Mouse (Mus musculus): ENCODE results near the gene Zfp113. TPM values are rescaled to one million over a fixed set of nuclear protein-coding genes. Genes with fewer than 3 reads are reported as not detected.

The Zfp113 gene
- polyA plus RNA-seq, 1 experiment from 2014 or later: 11.4 TPM

GRCm38 (mm10) chr5:138187661-138188306 is 32.2 kb upstream of the Zfp113 start:
- Histone ChIP-seq H3K27me3 (replicated peaks; ENCODE audit: insufficient read depth, low read length) (no peaks in the 10 kb centered on the region), H3K27ac (ENCODE audit: low read length) (0 out of 2 replicates have a peak overlapping the region, but pooled peaks have one; percentile 10), H3K9ac (replicated peaks; ENCODE audit: low read depth) (peak overlapping the region; percentile 32), H3K36me3 (ENCODE audit: insufficient read depth, low read length) (0 out of 2 replicates have a peak, but pooled peaks cover 4% of the 10 kb centered on the region), H3K4me2 (replicated peaks; ENCODE audit: low read depth, low read length) (peak overlapping the region; percentile 52), H3K4me3 (ENCODE audit: low read depth, low read length) (peak overlapping the region; percentile 79), H3K4me1 (ENCODE audit: insufficient read depth, low read depth, low read length) (peaks cover 5% of the 10 kb centered on the region; the same call in 1 of the 2 replicates), H3K9me3 (ENCODE audit: low read length) (no peaks in the 10 kb centered on the region)
- peak; percentile 94 for DNase-seq (ENCODE audit: low spot score)
- under 1% methylated on average over 10 of the region's 10 CpGs for WGBS
- ATAC-seq: peak; percentile 90
- TF ChIP-seq CTCF (IDR thresholded peaks at IDR 0.05) (no peak), EP300 (IDR thresholded peaks at IDR 0.05) (no peak)

DNA sequence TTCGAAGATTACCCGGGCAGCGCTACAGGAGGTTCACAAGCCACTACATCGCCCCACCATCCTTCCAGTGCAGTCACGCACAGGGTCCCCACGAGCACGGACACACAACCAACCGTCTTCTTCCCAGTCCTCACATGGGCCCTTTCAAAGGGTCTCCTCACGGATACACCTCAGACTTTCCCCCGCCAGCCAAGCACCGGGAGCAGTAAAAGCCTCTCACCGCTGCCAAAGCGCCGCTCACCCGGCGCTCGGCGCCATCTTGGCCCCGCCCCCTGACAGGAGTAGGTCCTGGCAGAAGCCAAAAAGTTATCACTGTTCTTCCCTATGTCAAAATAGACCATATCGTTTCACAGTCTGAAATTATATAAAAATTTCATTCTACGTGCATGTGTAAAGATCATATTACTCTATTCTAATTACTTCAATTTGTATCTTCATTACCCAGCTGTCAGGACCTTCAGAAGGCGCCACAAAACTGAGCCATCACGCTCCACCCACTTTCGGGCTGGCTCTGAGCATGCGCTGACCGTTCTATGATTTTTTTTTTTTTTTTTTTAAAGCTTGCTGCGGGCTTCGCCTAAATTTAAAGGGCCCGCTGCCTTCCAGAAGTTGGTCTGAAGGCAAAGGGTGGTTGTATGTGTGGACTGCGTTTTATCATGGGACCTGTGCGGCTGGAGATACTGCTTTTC is 31.6 kb upstream of the Zfp113 start, which contains the start of the genes Taf6 and Cnpy4:
Gene Taf6, minus strand, starts transcription at position 502 of the 689 bp plus-strand sequence.
Gene Cnpy4, plus strand, starts transcription at position 536 of the 689 bp plus-strand sequence.
- peaks cover 5% of the 10 kb centered on the region; the same call in 1 of the 2 replicates for H3K4me1 ChIP-seq (ENCODE audit: insufficient read depth, low read depth, low read length)
- TF ChIP-seq CTCF (IDR thresholded peaks at IDR 0.05) (no peak), EP300 (IDR thresholded peaks at IDR 0.05) (peak; percentile 100)
- H3K36me3 ChIP-seq (ENCODE audit: insufficient read depth, low read length): peaks cover 9% of the 10 kb centered on the region; the same call in 1 of the 2 replicates
- no peaks in the 10 kb centered on the region for H3K27me3 ChIP-seq (replicated peaks; ENCODE audit: insufficient read depth, low read length)
- 2% methylated on average over 31 of the region's 31 CpGs for WGBS
- H3K4me2 ChIP-seq (replicated peaks; ENCODE audit: low read depth, low read length): peak within 1 kb of the TSS; percentile 52
- H3K27ac ChIP-seq (ENCODE audit: low read length): peak within 1 kb of the TSS; percentile 34; the same call in 1 of the 2 replicates
- peak within 1 kb of the TSS; percentile 79 for H3K4me3 ChIP-seq (ENCODE audit: low read depth, low read length)
- peak within 1 kb of the TSS; percentile 32 for H3K9ac ChIP-seq (replicated peaks; ENCODE audit: low read depth)
- ATAC-seq (peak; percentile 93), DNase-seq (ENCODE audit: low spot score) (peak; percentile 92)
- no peaks in the 10 kb centered on the region for H3K9me3 ChIP-seq (ENCODE audit: low read length)

DNA sequence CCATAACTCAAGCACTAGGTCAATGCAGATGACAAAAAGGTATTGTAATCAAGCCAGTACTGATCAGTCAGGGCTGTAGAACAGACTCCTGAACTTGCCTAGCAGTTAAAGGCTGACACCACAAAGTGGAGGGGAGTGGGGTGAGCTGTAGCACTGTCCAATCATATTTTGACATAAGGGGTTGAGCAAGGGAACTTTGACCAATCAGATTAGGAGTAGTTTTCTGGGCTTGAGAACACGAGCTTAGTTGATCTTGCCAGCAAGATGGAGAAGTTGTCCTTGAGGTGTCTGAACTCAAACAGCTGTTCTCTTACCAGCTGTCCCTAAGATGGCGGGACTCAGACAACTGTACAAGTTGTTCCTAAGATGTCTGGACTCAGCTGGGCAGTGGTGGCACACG is 17.7 kb upstream of the Zfp113 start:
- 58% methylated on average over 3 of the region's 3 CpGs for WGBS
- H3K27ac ChIP-seq (ENCODE audit: low read length): no peak overlapping the region
- H3K9me3 ChIP-seq (ENCODE audit: low read length): no peaks in the 10 kb centered on the region
- no peak for ATAC-seq
- DNase-seq (ENCODE audit: low spot score): peak; percentile 75
- H3K4me3 ChIP-seq (ENCODE audit: low read depth, low read length): no peak overlapping the region
- TF ChIP-seq EP300 (IDR thresholded peaks at IDR 0.05): no peak
- no peak for TF ChIP-seq CTCF (IDR thresholded peaks at IDR 0.05)
- H3K36me3 ChIP-seq (ENCODE audit: insufficient read depth, low read length): peaks cover 21% of the 10 kb centered on the region; the same call in 1 of the 2 replicates
- H3K27me3 ChIP-seq (replicated peaks; ENCODE audit: insufficient read depth, low read length): no peaks in the 10 kb centered on the region
- H3K4me2 ChIP-seq (replicated peaks; ENCODE audit: low read depth, low read length): no peak overlapping the region
- H3K4me1 ChIP-seq (ENCODE audit: insufficient read depth, low read depth, low read length): peaks cover 13% of the 10 kb centered on the region; the same call in 1 of the 2 replicates
- no peak overlapping the region for H3K9ac ChIP-seq (replicated peaks; ENCODE audit: low read depth)

GRCm38 (mm10) chr5:138171695-138172491 is 16.3 kb upstream of the Zfp113 start, which contains the start of the genes Ap4m1 and Mcm7:
TSS of gene Ap4m1 (plus strand) at chr5:138172002.
TSS of gene Mcm7 (minus strand) at chr5:138172422.
- Histone ChIP-seq H3K4me2 (replicated peaks; ENCODE audit: low read depth, low read length) (peak within 1 kb of the TSS; percentile 100), H3K27ac (ENCODE audit: low read length) (peak within 1 kb of the TSS; percentile 92), H3K27me3 (replicated peaks; ENCODE audit: insufficient read depth, low read length) (no peaks in the 10 kb centered on the region), H3K4me3 (ENCODE audit: low read depth, low read length) (peak within 1 kb of the TSS; percentile 68), H3K4me1 (ENCODE audit: insufficient read depth, low read depth, low read length) (peaks cover 13% of the 10 kb centered on the region; the same call in 1 of the 2 replicates), H3K9ac (replicated peaks; ENCODE audit: low read depth) (peak within 1 kb of the TSS; percentile 54), H3K9me3 (ENCODE audit: low read length) (no peaks in the 10 kb centered on the region), H3K36me3 (ENCODE audit: insufficient read depth, low read length) (peaks cover 25% of the 10 kb centered on the region; the same call in 1 of the 2 replicates)
- peak; percentile 99 for DNase-seq (ENCODE audit: low spot score)
- TF ChIP-seq CTCF (IDR thresholded peaks at IDR 0.05): peak; percentile 49
- TF ChIP-seq EP300 (IDR thresholded peaks at IDR 0.05): peak; percentile 44; the same call in 1 of the 2 replicates
- under 1% methylated on average over 54 of the region's 54 CpGs for WGBS
- peak; percentile 92 for ATAC-seq

- Histone ChIP-seq H3K4me2 (replicated peaks; ENCODE audit: low read depth, low read length) (peak overlapping the region; percentile 100), H3K4me3 (ENCODE audit: low read depth, low read length) (peak overlapping the region; percentile 68), H3K27me3 (replicated peaks; ENCODE audit: insufficient read depth, low read length) (no peaks in the 10 kb centered on the region), H3K4me1 (ENCODE audit: insufficient read depth, low read depth, low read length) (peaks cover 13% of the 10 kb centered on the region; the same call in 1 of the 2 replicates), H3K36me3 (ENCODE audit: insufficient read depth, low read length) (peaks cover 33% of the 10 kb centered on the region; the same call in 1 of the 2 replicates), H3K9me3 (ENCODE audit: low read length) (no peaks in the 10 kb centered on the region), H3K9ac (replicated peaks; ENCODE audit: low read depth) (peak overlapping the region; percentile 46; the same call in 1 of the 2 replicates), H3K27ac (ENCODE audit: low read length) (peak overlapping the region; percentile 92)
- TF ChIP-seq EP300 (IDR thresholded peaks at IDR 0.05) (peak; percentile 57), CTCF (IDR thresholded peaks at IDR 0.05) (peak; percentile 48)
- ATAC-seq (peak; percentile 86), DNase-seq (ENCODE audit: low spot score) (peak; percentile 98)
- under 1% methylated on average over 46 of the region's 47 CpGs for WGBS
Measured at GRCm38 (mm10) chr5:138170936-138171561, 15.5 kb upstream of the Zfp113 start.
